ENCODE assay signal across 22 mouse cellular contexts in the genomic region with DNA sequence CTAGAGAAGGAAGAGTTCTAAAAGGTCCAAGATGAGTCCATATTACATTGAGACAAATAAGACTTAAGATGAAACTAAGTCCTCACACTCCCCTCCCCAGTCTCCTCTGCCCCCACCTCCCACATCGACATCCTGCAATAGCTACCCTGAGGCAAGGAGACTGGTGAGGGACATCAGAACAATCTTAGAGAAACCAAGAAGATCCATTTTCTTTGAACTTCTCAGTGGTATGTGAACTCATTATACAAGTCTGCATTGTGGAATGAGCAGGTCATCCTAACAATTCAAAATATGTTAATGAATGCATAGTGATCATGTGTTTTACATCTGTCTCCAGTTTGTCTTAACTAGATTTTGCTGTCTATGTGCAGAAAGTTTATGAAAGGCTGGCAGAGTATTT.
DNase-seq lines count a peak whose midpoint lies in the region; ATAC-seq and TF ChIP-seq lines count a peak whose summit lies in the region.
"Had no signal": no experiment of that assay in that cellular context is flagged by ENCODE, and none has a peak within 500 bp of the region (broad histone marks: within the 10 kb centered on the region; RNA-seq: fewer than 3 reads in every experiment).

No protein-coding gene starts in this region.

- H3K4me1 ChIP-seq in kidney, embryonic 16.5 days (ENCODE audit: insufficient read depth, low read length), result peaks cover 12% of the 10 kb centered on the region
- H3K4me1 ChIP-seq in lung, embryonic 15.5 days, result peaks cover 15% of the 10 kb centered on the region
- H3K4me1 ChIP-seq in lung, postnatal 0 days (ENCODE audit: insufficient read depth, low read depth, low read length), result 0 out of 2 replicates have a peak, but pooled peaks cover 4% of the 10 kb centered on the region
- H3K4me1 ChIP-seq in limb, embryonic 14.5 days (ENCODE audit: control insufficient read depth, insufficient read depth, low read length), result peaks cover 29% of the 10 kb centered on the region
- H3K4me1 ChIP-seq: hindbrain, embryonic 10.5 days had no signal

- H3K27me3 ChIP-seq in kidney, embryonic 16.5 days (ENCODE audit: insufficient read depth, low read length), result no peaks in the 10 kb centered on the region
- no peaks in the 10 kb centered on the region for H3K27me3 ChIP-seq in lung, embryonic 15.5 days
- H3K27me3 ChIP-seq in lung, postnatal 0 days (replicated peaks; ENCODE audit: insufficient read depth, low read length), result no peaks in the 10 kb centered on the region
- H3K27me3 ChIP-seq in Patski, result no peaks in the 10 kb centered on the region
- H3K27me3 ChIP-seq in limb, embryonic 14.5 days (ENCODE audit: control insufficient read depth, insufficient read depth, low read length), result no peaks in the 10 kb centered on the region
- H3K27me3 ChIP-seq: heart, embryonic 12.5 days; heart, embryonic 15.5 days had no signal

- H3K9ac ChIP-seq in kidney, embryonic 16.5 days (replicated peaks; ENCODE audit: low read length), result no peak overlapping the region
- no peak overlapping the region for H3K9ac ChIP-seq in lung, embryonic 15.5 days
- H3K9ac ChIP-seq in lung, postnatal 0 days (replicated peaks; ENCODE audit: low read depth), result no peak overlapping the region
- no peak overlapping the region for H3K9ac ChIP-seq in limb, embryonic 14.5 days (ENCODE audit: low read depth, low read length, severe bottlenecking)
- H3K9ac ChIP-seq: forebrain, postnatal 0 days; heart, embryonic 12.5 days; heart, embryonic 15.5 days; hindbrain, embryonic 14.5 days had no signal

- in situ Hi-C loops in Patski (cut with MboI; ENCODE audit: low pct_unique_long_range_greater_than_20kb), result no loop called here

- CTCF ChIA-PET in Patski (lab: Charles Lee), result interaction anchor here (1.3 to 1.7 kb wide), 4 partner anchors 24 to 74 kb away, joined by 3 to 4 read pairs (median 3); no protein-coding TSS in a partner anchor

- no peak for TF ChIP-seq EP300 in lung, postnatal 0 days (IDR thresholded peaks at IDR 0.05)

- DNase-seq in kidney, postnatal 25 days, result no peak
- no peak for DNase-seq in lung, postnatal 0 days (ENCODE audit: low spot score)
- no peak for DNase-seq in Patski (ENCODE audit: low read depth, low spot score)
- no peak for DNase-seq in limb, embryonic 14.5 days (ENCODE audit: low spot score)
- DNase-seq: adrenal gland, postnatal 10 days; adrenal gland, postnatal 36 days; cerebellum, adult 18-20 months; cerebellum, adult 9-10 months; cerebellum, postnatal 14 days; heart, postnatal 36 days had no signal

- no peak for TF ChIP-seq CTCF in lung, postnatal 0 days (IDR thresholded peaks at IDR 0.05)
- TF ChIP-seq CTCF in Patski (IDR thresholded peaks at IDR 0.05), result no peak

- POLR2A ChIA-PET in Patski (lab: Charles Lee), result interaction anchor here (0.7 to 4.1 kb wide), 2 partner anchors 34 to 128 kb away, joined by 4 to 18 read pairs; no protein-coding TSS in a partner anchor

- H3K4me3 ChIP-seq in kidney, embryonic 16.5 days (ENCODE audit: low read length), result no peak overlapping the region
- no peak overlapping the region for H3K4me3 ChIP-seq in lung, embryonic 15.5 days
- no peak overlapping the region for H3K4me3 ChIP-seq in lung, postnatal 0 days (ENCODE audit: low read depth, low read length)
- no peak overlapping the region for H3K4me3 ChIP-seq in limb, embryonic 14.5 days (replicated peaks; ENCODE audit: low read length)
- H3K4me3 ChIP-seq: gastrocnemius, adult 2 months; heart, embryonic 12.5 days; heart, embryonic 15.5 days; hindbrain, embryonic 10.5 days had no signal

- no peak overlapping the region for H3K4me2 ChIP-seq in kidney, embryonic 16.5 days (replicated peaks; ENCODE audit: low read depth, low read length)
- H3K4me2 ChIP-seq in lung, embryonic 15.5 days, result no peak overlapping the region
- no peak overlapping the region for H3K4me2 ChIP-seq in lung, postnatal 0 days (replicated peaks; ENCODE audit: low read depth, low read length)
- H3K4me2 ChIP-seq in limb, embryonic 14.5 days (replicated peaks; ENCODE audit: low read depth, low read length, severe bottlenecking), result no peak overlapping the region
- H3K4me2 ChIP-seq: heart, embryonic 12.5 days; heart, embryonic 15.5 days; hindbrain, embryonic 14.5 days had no signal

- H3K27ac ChIP-seq in kidney, embryonic 16.5 days (ENCODE audit: low read length), result peak overlapping the region; percentile 29; the same call in 1 of the 2 replicates
- H3K27ac ChIP-seq in lung, embryonic 15.5 days, result 0 out of 2 replicates have a peak overlapping the region, but pooled peaks have one; percentile 44
- H3K27ac ChIP-seq in lung, postnatal 0 days (ENCODE audit: low read length), result no peak overlapping the region
- H3K27ac ChIP-seq in limb, embryonic 14.5 days (replicated peaks; ENCODE audit: low read depth, low read length), result 0 out of 2 replicates have a peak overlapping the region, but pooled peaks have one; percentile 43
- H3K27ac ChIP-seq: gastrocnemius, adult 2 months; hindbrain, embryonic 10.5 days; hindbrain, embryonic 14.5 days had no signal

- ATAC-seq in kidney, embryonic 16.5 days (ENCODE audit: low FRiP score, low TSS enrichment), result no peak
- ATAC-seq in lung, embryonic 15.5 days (ENCODE audit: borderline replicate concordance, extremely low read depth, low FRiP score, low TSS enrichment), result no peak
- ATAC-seq in lung, postnatal 0 days, result no peak
- ATAC-seq in Patski, result peak; percentile 68
- no peak for ATAC-seq in limb, embryonic 14.5 days (ENCODE audit: low FRiP score, low read depth)
- ATAC-seq in inflammation-experienced regulatory T-cells, adult 6 months, result no peak
- no peak for ATAC-seq in megakaryocyte-erythroid progenitor cell, adult 5-6 weeks (replicated peaks; ENCODE audit: low FRiP score, low TSS enrichment, poor library complexity, severe bottlenecking)
- ATAC-seq: CD4-positive, CD25-positive, alpha-beta regulatory T cell, adult 4 months; forebrain, embryonic 14.5 days had no signal

- H3K36me3 ChIP-seq in kidney, embryonic 16.5 days (ENCODE audit: insufficient read depth, low read length), result no peaks in the 10 kb centered on the region
- H3K36me3 ChIP-seq in lung, embryonic 15.5 days, result no peaks in the 10 kb centered on the region
- H3K36me3 ChIP-seq in lung, postnatal 0 days (ENCODE audit: insufficient read depth, low read length), result no peaks in the 10 kb centered on the region
- H3K36me3 ChIP-seq in limb, embryonic 14.5 days (ENCODE audit: control insufficient read depth, insufficient read depth, low read length), result no peaks in the 10 kb centered on the region
- H3K36me3 ChIP-seq: heart, embryonic 12.5 days; heart, embryonic 15.5 days; hindbrain, embryonic 10.5 days had no signal

- TF ChIP-seq POLR2A in limb, embryonic 14.5 days (IDR thresholded peaks at IDR 0.05; ENCODE audit: borderline replicate concordance, extremely low read depth, insufficient read depth, insufficient read length), result no peak

- WGBS in kidney, embryonic 16.5 days, result 54% methylated on average over 1 of the region's 1 CpGs
- WGBS in lung, embryonic 15.5 days, result 67% methylated on average over 1 of the region's 1 CpGs
- 76% methylated on average over 1 of the region's 1 CpGs for WGBS in lung, postnatal 0 days
- 50% methylated on average over 1 of the region's 1 CpGs for WGBS in limb, embryonic 14.5 days

- no peaks in the 10 kb centered on the region for H3K9me3 ChIP-seq in kidney, embryonic 16.5 days (ENCODE audit: low read length)
- no peaks in the 10 kb centered on the region for H3K9me3 ChIP-seq in lung, embryonic 15.5 days
- no peaks in the 10 kb centered on the region for H3K9me3 ChIP-seq in lung, postnatal 0 days (ENCODE audit: low read length)
- no peaks in the 10 kb centered on the region for H3K9me3 ChIP-seq in limb, embryonic 14.5 days (ENCODE audit: control insufficient read depth, low read length)
- H3K9me3 ChIP-seq: heart, embryonic 12.5 days; heart, embryonic 15.5 days; hindbrain, embryonic 10.5 days had no signal
